Mouse (Mus musculus) heart, postnatal 0 days (tissue): Measurements from ENCODE around the gene Foxe1.

ENCODE experiments used
- CTCF ChIP-seq: IDR thresholded peaks from 2 replicates; pipeline ENCODE4 v1.5.1; 2016; ENCODE audit warnings: antibody characterized with exemption, control low read depth, low read depth
- EP300 ChIP-seq: IDR thresholded peaks from 2 replicates; pipeline ENCODE4 v1.6.1; 2016; ENCODE audit warnings: antibody characterized with exemption, low read depth

DNA sequence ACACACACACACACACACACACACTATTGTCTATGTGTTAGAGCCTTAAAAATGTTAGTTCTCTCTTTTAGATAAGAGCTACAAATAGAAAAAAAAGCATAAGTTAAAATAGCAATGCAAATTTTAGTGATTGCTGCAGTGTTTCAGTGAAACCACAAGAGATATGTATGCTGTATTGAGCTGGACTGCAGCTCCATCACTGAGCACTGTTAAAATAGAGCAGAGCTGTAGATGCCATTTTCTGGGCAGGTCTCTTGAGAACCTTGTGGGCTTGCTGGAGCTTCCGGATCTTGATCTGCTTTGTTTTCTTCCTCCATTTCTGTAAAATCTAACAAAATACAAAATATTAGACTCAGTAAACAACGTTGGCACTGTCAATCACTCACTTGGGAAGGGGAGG lies 51.0 kb downstream of the Foxe1 start:
- TF ChIP-seq CTCF (no peak), EP300 (no peak)
